Mouse (Mus musculus) brain, embryonic 14.5 days (tissue): ENCODE measurements around the gene Gm49383. TPM values are rescaled to one million over a fixed set of nuclear protein-coding genes. Genes with fewer than 3 reads are reported as not detected.

Experiments used
- DNase-seq: peaks from one replicate; pipeline ENCODE4 v3.0.0-alpha.2; 2011; ENCODE audit warnings: low read depth
- CTCF ChIP-seq: fragments of 200-500 bp; IDR thresholded peaks from 2 replicates; pipeline ENCODE4 v1.5.1; 2012; ENCODE audit warnings: inconsistent platforms, mild to moderate bottlenecking, moderate library complexity, borderline replicate concordance; ENCODE audit not compliant: insufficient read depth, insufficient read length; ENCODE audit errors: extremely low read depth
- POLR2A ChIP-seq: fragments of 200-500 bp; IDR thresholded peaks from 2 replicates; pipeline ENCODE4 v1.6.1; 2012; ENCODE audit warnings: mild to moderate bottlenecking, inconsistent platforms, borderline replicate concordance; ENCODE audit not compliant: poor library complexity, insufficient read depth, insufficient read length, severe bottlenecking; ENCODE audit errors: extremely low read depth
- polyA plus RNA-seq: library from polyadenylated mRNA; depleted of rRNA; stranded (reverse); fragments of >200 nt; gene quantifications from 2 replicates; pipeline ENCODE4 v1.2.3, GENCODE M21; 2012

Gene Gm49383
- polyA plus RNA-seq, 1 experiment, result 4.1 TPM

- no peak for TF ChIP-seq CTCF
- TF ChIP-seq POLR2A, result no peak
- DNase-seq, result no peak
Observed at GRCm38 (mm10) chr12:69191396-69191795, 5.5 kb downstream of the Gm49383 start.

GRCm38 (mm10) chr12:69190522-69190921 is 6.4 kb downstream of the Gm49383 start:
- DNase-seq, result no peak
- no peak for TF ChIP-seq POLR2A

DNA sequence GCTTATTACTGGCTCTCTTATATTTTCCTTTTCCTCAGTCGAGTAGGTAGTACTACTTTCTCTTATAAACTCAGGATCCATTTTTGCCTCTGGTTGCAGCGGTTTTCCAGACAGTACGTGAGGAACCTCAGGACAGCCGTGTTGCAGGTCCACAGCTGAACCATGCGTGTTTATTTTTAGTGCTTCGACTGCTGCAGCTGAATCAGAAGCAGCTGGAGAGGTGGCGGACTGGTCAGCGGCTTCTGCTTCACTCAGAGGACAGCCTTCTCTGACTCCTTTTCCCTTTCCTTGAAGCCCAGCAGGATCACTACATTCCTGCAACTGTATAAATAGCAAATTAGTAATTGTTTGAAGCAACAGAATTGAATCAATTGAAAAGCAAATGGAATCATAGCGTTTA is 6.8 kb downstream of the Gm49383 start:
- no peak for DNase-seq
- TF ChIP-seq POLR2A (no peak), CTCF (no peak)

DNA sequence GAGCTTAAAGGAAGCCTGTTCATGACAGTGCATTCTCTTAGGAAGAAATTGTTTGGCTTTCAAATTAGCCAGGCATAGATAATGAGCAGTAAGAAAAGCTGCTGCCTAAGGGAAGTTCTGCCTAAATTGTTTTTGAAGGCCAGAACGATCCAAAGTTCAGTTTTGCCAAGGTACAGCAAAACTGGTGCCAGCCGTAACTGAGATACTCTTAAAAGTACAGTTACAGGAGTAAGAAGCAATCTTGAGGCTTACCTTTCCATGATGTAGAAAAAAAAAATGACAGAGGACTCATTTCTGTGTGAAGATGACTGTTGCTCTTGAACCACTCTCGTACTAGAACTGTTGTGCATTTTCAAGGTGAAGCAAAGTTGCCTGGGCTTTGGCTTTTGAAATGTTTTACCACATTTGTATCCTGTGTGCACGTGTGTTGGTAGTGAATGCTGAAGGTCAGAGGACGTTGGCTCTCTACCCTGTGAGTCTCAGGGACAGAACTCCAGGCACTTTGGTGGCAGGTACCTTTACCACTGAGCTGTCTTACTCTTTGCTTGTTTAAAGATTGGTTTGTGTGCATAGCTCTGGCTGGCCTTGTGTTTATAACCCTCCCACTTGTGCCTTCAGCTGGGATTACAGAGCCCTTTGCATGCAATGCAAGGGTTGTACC is 10.0 kb downstream of the Gm49383 start:
- no peak for TF ChIP-seq POLR2A
- no peak for TF ChIP-seq CTCF
- no peak for DNase-seq

DNA sequence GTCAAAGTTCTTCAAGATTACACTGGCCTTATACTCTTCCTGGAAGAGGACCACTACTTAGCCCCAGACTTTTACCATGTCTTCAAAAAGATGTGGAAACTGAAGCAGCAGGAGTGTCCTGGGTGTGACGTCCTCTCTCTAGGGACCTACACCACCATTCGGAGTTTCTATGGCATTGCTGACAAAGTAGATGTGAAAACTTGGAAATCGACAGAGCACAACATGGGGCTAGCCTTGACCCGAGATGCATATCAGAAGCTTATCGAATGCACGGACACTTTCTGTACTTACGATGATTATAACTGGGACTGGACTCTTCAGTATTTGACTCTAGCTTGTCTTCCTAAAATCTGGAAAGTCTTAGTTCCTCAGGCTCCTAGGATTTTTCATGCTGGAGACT is 11.5 kb downstream of the Gm49383 start:
- no peak for DNase-seq
- TF ChIP-seq POLR2A (no peak), CTCF (no peak)

- TF ChIP-seq POLR2A, result no peak
- no peak for TF ChIP-seq CTCF
- DNase-seq, result peak; percentile 69
Observed at GRCm38 (mm10) chr12:69184342-69185295, 12.3 kb downstream of the Gm49383 start.

GRCm38 (mm10) chr12:69183583-69184308 is 13.2 kb downstream of the Gm49383 start, which contains the start of the genes Rpl36al and Mgat2:
Rpl36al (minus strand) TSS chr12:69184083.
Mgat2 (plus strand) TSS chr12:69184157.
- TF ChIP-seq POLR2A (peak; percentile 100), CTCF (no peak)
- peak; percentile 99 for DNase-seq

- no peak for DNase-seq
- no peak for TF ChIP-seq CTCF
- TF ChIP-seq POLR2A, result no peak
Observed at GRCm38 (mm10) chr12:69181800-69182199, 15.1 kb downstream of the Gm49383 start.

GRCm38 (mm10) chr12:69179371-69179770 is 17.5 kb downstream of the Gm49383 start:
- no peak for TF ChIP-seq POLR2A
- TF ChIP-seq CTCF, result no peak
- DNase-seq, result no peak

DNA sequence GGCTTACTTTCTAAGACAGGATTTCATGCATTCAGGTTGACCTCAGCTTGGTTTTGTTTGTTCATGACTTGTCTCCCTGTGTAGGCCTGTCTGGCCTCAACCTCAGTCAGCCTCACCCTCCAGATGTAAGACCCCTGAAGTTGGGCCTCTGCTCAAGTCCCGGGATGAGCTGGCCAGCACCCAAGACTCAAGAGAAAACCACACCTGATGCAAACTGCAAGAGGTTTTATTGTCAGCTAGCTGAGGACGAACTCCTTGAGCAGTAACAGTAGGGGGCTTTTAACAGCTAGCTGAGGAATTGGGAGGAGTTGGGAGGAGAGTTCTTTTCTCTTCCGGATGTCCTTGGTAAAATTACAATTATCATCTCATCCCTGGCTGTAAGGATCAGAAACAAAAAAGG is 19.4 kb downstream of the Gm49383 start:
- TF ChIP-seq CTCF (no peak), POLR2A (no peak)

GRCm38 (mm10) chr12:69175975-69176374 is 20.9 kb downstream of the Gm49383 start:
- no peak for DNase-seq
- TF ChIP-seq POLR2A, result no peak
- TF ChIP-seq CTCF, result no peak

More for the DNA sequence above, 19.4 kb downstream of the Gm49383 start:
- no peak for DNase-seq

DNA sequence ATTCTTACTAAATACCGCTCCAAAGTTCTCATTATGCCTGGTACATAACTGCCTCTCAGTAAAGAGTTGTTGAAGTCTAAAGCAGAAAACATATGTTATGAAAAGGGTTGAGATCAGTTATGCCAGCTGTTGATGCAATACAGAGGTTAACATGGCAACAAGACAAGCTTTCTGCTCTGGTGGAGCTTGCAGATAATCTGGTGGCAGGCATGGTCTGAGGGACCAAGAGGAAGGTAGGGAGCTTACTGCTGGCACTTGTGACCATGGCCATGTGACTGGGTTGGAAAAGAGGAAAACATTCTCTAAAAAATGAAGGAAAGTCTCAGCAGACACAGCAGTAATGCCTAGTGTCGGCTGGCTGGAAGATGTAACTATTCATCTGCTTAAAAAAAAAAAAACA is 25.6 kb downstream of the Gm49383 start:
- no peak for TF ChIP-seq CTCF
- no peak for TF ChIP-seq POLR2A
- no peak for DNase-seq
